Mouse (Mus musculus) urinary bladder, postnatal 25 days (tissue): Measurements from ENCODE around the gene St5.

Source experiments
- DNase-seq: peaks from one replicate; pipeline ENCODE4 v3.0.0; 2022; ENCODE audit warnings: low spot score

Gene St5

GRCm38 (mm10) chr7:109609565-109610345 lies 93.7 kb downstream of the St5 start:
- DNase-seq: no peak

DNA sequence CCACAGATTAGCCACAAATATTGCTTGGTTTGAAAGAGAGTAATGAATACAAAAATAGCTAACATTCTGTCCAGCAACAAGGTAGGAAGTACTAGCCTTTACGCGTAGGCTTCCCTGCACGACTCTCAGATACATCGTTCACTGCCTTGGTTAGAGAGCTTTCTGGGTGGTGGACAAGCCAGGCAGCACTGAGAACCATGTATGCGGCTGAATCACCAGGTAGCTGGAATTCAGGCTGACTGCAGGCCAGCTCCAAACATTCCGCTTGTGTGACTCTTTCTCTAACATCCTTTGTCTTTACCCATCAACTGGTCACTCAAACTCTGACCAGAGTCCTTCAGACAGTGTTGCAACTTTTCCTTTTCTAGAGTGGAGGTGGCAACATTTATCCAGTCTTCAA lies 94.6 kb downstream of the St5 start:
- no peak for DNase-seq

DNA sequence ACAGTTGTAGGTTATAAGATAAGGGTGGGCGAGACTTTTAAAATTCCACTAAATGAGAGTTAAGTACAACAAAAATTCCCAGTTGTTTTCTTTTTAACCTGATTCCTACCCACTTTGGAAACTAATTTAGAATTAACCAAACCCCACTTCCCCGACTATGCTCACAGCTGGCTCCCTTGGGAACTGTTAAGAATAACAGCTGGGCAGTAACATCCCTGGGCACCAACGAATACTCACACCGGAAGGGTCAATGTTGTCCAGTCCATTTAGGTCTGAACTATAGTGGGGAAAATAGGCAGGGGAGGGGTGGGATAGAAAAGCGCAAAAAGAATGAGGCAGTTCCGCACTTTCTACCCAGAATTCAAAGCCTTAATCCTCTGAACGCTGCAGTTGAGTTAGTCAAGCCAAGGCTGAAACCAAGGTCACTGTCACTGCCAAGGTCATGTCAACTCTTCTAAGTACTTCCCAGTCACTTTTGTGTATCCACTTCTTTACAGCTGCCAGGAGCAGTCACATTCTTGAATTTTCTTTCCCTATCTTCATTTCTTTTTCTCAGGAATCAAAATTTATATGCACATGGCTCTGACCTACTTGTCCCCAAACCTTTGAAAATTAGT lies 96.3 kb downstream of the St5 start:
- DNase-seq: no peak

DNA sequence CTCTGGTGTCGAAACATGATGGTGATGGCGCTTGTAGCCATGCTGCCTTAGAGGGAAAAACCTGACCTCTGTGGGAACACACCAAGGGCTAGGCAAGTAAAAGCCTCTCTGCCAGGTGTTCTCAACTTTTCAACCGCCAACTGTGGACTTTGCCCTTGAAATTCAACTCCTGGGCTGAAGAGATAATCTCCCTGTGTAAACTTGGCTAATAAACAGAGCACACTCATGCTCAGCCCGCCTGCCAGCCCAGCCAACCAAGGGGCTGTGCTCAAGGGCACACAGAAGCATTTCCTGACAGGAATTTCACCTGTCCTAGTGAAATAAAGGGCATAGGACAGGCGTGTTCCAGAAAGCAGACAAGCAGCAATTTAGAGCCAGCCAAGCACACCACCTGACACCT lies 100.8 kb downstream of the St5 start:
- no peak for DNase-seq

DNA sequence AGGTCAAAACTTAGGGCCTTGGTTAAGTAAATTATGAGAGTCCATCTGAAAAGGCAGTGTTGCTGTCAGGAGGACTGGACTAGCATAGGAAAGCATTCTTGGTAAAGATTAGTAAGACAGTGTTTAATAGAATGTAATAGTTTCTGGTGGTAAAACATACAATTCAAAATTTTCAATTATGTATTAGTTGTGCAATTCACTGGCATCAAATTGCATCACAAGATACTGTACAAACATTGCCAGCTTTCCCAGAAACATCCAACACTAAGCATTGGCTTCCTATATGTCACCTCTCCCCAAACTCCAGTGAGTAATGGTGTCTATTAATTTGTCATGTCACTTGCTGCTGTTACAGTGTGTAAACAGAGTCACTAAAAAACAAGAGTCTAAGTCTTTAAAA lies 101.4 kb downstream of the St5 start:
- no peak for DNase-seq

GRCm38 (mm10) chr7:109600702-109601101 lies 102.7 kb downstream of the St5 start:
- no peak for DNase-seq

- no peak for DNase-seq
These were observed 103.4 kb downstream of the St5 start for GRCm38 (mm10) chr7:109599998-109600397.

- DNase-seq: no peak
These were observed 108.4 kb downstream of the St5 start for GRCm38 (mm10) chr7:109594845-109595531.

GRCm38 (mm10) chr7:109593992-109594391 lies 109.4 kb downstream of the St5 start:
- DNase-seq: no peak

- DNase-seq: no peak
These were observed 111.2 kb downstream of the St5 start for GRCm38 (mm10) chr7:109592184-109592583.

DNA sequence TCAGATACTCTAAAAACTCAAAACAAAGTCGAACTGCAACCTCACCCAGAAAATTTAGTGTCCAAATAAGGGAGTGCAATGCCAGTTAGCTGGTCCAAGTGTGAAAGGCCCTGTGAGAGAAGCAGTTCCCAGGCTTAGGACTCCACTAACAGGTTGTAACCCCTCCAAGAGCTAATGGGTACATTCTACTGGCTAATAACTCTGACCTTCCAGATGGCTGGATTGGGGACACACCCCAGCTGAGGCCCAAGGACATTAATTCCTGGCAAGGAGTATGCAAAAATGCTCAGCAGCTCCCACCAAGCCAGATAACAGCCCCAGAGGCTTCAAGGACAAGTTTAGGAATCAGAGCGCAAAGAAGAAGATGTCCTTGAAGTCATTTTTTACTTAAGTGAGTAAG lies 112.8 kb downstream of the St5 start:
- DNase-seq: no peak

- no peak for DNase-seq
These were observed 114.4 kb downstream of the St5 start for GRCm38 (mm10) chr7:109588990-109589389.

DNA sequence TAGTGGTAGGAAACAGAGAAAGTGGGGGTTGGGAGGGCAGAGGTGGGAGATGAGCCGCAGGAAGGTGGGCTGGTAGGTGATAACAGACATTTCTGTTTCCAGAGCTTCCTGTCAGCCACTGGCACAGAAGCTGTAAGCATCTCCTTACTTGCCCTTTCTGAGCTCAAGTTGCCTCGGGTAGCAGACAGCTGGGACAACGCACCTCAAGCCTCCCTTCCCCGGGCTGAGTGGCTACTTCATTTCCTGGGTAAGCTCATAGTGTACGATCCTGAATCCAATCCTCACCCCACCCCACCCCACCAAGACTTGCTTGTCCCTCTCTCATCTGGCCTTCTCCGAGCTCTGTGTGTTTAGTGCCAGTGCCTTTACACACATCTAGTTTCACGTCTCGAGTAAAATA lies 115.3 kb downstream of the St5 start:
- no peak for DNase-seq

DNA sequence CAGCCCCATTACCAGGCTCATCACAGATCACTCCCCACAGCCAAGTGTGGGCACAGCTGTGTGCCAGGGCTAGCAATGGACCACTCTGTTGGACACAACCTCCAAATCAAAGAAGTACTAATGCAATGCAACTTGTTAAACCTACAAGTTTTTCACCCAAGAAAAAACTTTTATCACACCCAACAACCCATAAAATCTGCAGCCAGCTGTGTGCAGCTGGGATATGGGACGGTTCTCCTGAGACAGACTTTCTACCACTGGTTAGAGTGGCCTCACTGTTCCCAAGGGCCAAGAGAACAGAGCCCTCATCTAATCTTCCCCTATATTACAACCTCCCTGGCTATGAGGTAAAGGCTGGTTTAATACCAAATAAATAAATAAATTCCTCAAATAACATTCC lies 118.9 kb downstream of the St5 start:
- no peak for DNase-seq

DNA sequence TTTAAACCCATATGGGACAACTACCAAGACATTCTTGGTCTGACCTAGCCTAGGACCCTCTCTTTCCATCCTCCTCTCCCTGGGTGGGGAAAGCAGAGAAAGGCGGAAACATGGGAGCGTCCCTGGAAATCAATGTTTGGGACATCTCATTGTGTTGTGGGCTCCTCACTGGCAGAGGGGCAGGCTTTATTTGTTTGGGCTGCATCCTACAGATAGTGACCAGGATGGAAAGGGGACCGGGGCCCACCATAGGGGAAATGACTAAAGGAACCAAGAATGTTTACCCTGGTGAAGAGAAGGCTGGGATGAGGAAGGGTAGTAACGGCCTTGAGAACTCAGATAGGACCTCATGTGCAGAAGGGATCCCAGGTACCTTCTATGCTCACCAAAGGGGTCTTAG lies 122.9 kb downstream of the St5 start:
- no peak for DNase-seq

GRCm38 (mm10) chr7:109579585-109580307 lies 123.7 kb downstream of the St5 start:
- DNase-seq: no peak

- DNase-seq: no peak
These were observed 124.4 kb downstream of the St5 start for GRCm38 (mm10) chr7:109578880-109579584.

DNA sequence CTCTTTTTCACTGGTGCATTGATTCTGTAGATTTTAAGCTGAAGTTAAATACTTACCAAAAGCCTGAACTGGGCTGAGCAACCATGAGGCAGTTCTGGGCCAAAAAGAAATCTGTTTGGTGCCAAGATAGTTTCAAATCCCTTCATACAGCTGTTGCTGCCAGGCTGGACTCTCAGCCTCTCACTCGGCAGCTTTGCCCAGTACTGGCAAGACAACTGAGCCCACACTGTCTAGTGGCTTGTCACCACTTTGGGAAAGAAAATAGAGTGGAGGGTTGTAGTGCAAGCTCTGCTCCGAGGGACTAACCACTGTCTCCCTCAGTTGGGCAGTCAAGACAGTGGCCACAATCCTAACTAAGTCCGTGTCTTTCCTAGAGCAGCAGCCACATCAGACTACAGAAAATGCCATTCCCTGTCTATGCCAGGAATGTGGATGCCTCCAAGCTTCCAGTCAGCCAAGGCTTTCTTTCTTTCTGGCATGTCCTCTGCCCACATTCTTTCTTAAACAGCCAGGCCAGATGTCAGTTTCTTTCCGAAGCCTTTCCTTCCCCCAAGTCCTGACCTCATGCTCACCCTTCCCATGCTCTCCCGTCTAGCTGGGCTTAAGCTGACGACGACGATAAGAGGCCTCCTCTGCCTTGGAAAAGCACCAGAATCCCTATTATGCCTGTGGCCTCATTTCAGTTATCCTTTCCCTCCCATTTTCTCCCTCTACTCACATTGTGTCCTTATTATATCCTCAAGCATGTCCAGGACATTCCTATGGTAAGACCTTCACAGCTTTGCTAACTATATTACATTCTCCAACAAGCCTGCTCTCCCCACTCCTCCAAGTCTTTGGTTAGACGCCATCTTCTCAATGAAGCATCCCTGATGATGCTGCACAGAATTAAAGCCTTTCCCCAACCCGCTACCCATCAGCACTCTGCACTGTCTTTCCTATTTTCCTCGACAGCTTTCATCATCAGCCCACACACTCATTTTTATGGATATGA lies 126.8 kb downstream of the St5 start:
- no peak for DNase-seq

DNA sequence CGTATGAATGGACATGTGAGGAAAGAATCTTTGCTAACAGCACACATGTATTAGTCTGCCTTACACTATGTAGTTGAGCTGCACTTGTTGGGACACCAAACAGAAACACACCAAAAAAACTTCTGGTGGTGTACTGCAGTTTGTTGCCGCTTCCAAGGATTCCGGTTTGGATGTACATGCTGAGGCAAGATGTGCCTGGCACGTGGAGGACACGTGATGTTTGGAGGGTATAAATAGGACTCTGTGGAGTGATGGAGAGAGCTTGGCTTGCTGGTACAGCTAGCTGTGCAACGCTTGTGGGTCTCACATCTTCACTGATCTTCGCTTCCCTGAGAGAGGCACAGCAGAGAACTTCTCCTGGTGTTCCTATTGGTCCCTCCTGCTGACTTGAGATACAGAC lies 129.2 kb downstream of the St5 start:
- DNase-seq: no peak

DNA sequence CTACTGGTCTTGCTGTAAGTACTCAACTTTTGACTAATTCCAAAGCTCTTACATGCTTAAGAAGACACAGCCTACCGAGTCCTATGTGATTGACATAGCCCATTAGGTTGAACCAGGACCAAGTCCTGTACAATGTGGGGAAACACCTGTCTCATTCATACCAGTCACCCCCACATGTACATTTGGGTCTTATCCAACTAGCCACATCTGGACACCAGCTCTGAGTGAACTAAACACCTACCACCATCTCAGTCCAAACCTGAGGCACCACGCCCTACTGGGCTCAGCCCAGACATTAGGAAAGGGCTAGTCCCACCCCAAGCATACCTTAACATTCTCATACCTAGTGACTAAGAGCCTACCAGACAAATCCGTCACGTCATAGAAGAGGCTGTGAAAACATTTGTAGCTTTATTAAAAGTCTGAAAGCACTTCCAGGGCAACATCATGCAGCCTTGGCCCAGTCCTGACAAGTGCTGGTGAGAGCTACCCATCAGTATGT lies 135.0 kb downstream of the St5 start:
- no peak for DNase-seq
